Mouse (Mus musculus): ENCODE measurements around the gene Zwilch. TPM values are rescaled to one million over a fixed set of nuclear protein-coding genes. Genes with fewer than 3 reads are reported as not detected.
A peak's percentile ranks its signal among the peaks of the same experiment; 100 is the strongest.

Gene Zwilch
- polyA plus RNA-seq, 1 experiment from 2014 or later = 7.5 TPM

DNA sequence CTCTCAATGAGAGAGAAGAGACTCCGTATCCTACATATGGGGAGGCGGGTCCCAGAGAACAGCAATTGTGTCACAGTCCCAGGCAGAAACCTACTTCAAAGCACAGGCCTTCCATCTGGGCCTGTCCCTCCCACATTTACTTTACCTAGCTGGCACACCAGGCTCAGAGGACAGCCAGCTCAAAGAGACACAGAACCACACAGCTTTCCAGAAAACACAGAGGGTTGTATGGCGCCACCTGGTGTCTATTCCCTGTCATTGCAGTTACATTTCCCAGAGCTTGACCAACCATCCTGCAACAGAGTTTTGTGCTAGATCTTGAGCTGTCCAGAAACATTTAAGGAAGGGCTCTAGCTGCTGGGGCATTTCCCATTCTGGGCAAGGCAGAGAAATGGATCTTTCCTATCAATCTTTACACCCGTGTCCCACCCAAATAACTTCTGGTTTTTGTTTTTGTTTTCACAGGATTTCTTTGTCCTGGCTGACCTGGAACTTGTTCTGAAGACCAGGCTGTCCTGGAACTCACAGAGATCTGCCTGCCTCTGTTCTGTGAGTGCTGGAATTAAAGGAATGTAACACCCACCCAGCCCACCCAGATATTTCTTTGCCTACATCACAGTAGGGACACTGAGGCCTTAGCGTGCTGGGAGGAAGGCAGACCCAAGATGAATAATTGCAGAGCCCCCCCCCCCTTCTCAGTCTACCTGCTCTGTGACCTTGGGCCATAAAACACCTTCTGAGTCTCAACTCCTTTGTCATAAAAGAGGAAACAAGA, 85.3 kb downstream of the Zwilch start:
- H3K4me1 ChIP-seq (replicated peaks; ENCODE audit: insufficient read depth, low read length) = peaks cover 12% of the 10 kb centered on the region
- DNase-seq (ENCODE audit: low spot score) = peak; percentile 92
- peak; percentile 99 for TF ChIP-seq CTCF (IDR thresholded peaks at IDR 0.05; ENCODE audit: low read depth)

More for the DNA sequence above, 85.3 kb downstream of the Zwilch start:
- Histone ChIP-seq H3K27me3 (ENCODE audit: insufficient read depth, low read length) (no peaks in the 10 kb centered on the region), H3K27ac (no peak overlapping the region), H3K4me2 (ENCODE audit: low read length) (no peak overlapping the region), H3K9ac (ENCODE audit: low read depth, low read length) (no peak overlapping the region), H3K36me3 (ENCODE audit: insufficient read depth, low read length) (no peaks in the 10 kb centered on the region), H3K4me3 (replicated peaks; ENCODE audit: low read depth, low read length) (no peak overlapping the region), H3K9me3 (replicated peaks; ENCODE audit: low read length) (no peaks in the 10 kb centered on the region)
- 0 out of 2 replicates have a peak, but pooled peaks have one; percentile 23 for ATAC-seq (replicated peaks; ENCODE audit: low FRiP score, low read depth)
- WGBS = 35% methylated on average over 5 of the region's 5 CpGs

Other genes starting within 250 kb of the Zwilch start
- 7.2 and 10.6 TPM in 2 replicates for gene Smad6, start 151.0 kb downstream of the Zwilch start, polyA plus RNA-seq (2015; fragmentation: Nextera tagmentation; extraction: Ambion mirVana)
- 0.23 and 0.29 TPM in 2 replicates for gene Lctl, start 56.0 kb downstream of the Zwilch start, polyA plus RNA-seq (2015; fragmentation: Nextera tagmentation; extraction: Ambion mirVana)
- 1,162 and 1,196 TPM in 2 replicates for gene Rpl4, start 271 bp upstream of the Zwilch start, polyA plus RNA-seq (2015; fragmentation: Nextera tagmentation; extraction: Ambion mirVana)
- gene Snapc5, start 6.2 kb upstream of the Zwilch start, polyA plus RNA-seq (2015; fragmentation: Nextera tagmentation; extraction: Ambion mirVana) = 25.8 and 29.6 TPM in 2 replicates
- 1.3 and 2.0 TPM in 2 replicates for gene Uchl4, start 62.1 kb upstream of the Zwilch start, polyA plus RNA-seq (2015; fragmentation: Nextera tagmentation; extraction: Ambion mirVana)
- gene Map2k1, start 80.5 kb upstream of the Zwilch start, polyA plus RNA-seq (2015; fragmentation: Nextera tagmentation; extraction: Ambion mirVana) = 81.6 and 82.7 TPM in 2 replicates
- gene Tipin, start 108.5 kb upstream of the Zwilch start, polyA plus RNA-seq (2015; fragmentation: Nextera tagmentation; extraction: Ambion mirVana) = 168 and 193 TPM in 2 replicates
- gene Dis3l, start 168.2 kb upstream of the Zwilch start, polyA plus RNA-seq (2015; fragmentation: Nextera tagmentation; extraction: Ambion mirVana) = 13.9 and 14.5 TPM in 2 replicates
- 2.5 and 2.6 TPM in 2 replicates for gene Megf11, start 212.5 kb upstream of the Zwilch start, polyA plus RNA-seq (2015; fragmentation: Nextera tagmentation; extraction: Ambion mirVana)